Mouse (Mus musculus): ENCODE data around the gene Ephb1. TPM values are rescaled to one million over a fixed set of nuclear protein-coding genes. Genes with fewer than 3 reads are reported as not detected.
A peak's percentile ranks its signal among the peaks of the same experiment; 100 is the strongest.

The Ephb1 gene
- polyA plus RNA-seq, 1 experiment = 3.0 TPM

GRCm38 (mm10) chr9:102216746-102217566 lies 137.5 kb downstream of the Ephb1 start:
- no peaks in the 10 kb centered on the region for H3K27me3 ChIP-seq (ENCODE audit: control insufficient read depth, insufficient read depth, low read length)
- no peaks in the 10 kb centered on the region for H3K4me1 ChIP-seq (ENCODE audit: control insufficient read depth, insufficient read depth, low read length)

GRCm38 (mm10) chr9:102212036-102212383 lies 142.5 kb downstream of the Ephb1 start:
- no peaks in the 10 kb centered on the region for H3K36me3 ChIP-seq (ENCODE audit: control insufficient read depth, insufficient read depth, low read length)
- no peaks in the 10 kb centered on the region for H3K4me1 ChIP-seq (ENCODE audit: control insufficient read depth, insufficient read depth, low read length)
- peak overlapping the region; percentile 52; the same call in 1 of the 2 replicates for H3K4me3 ChIP-seq (ENCODE audit: control insufficient read depth, low read depth, low read length)
- TF ChIP-seq CTCF (IDR thresholded peaks at IDR 0.05; ENCODE audit: control insufficient read depth, insufficient read depth, insufficient replicate concordance, low read depth, low read length) (no peak), POLR2A (IDR thresholded peaks at IDR 0.05; ENCODE audit: control insufficient read depth, low read depth, low read length) (no peak)
- H3K27me3 ChIP-seq (ENCODE audit: control insufficient read depth, insufficient read depth, low read length) = no peaks in the 10 kb centered on the region
- H3K27ac ChIP-seq (ENCODE audit: control insufficient read depth, insufficient read depth, low read depth, low read length) = no peak overlapping the region

More at GRCm38 (mm10) chr9:102216746-102217566, 137.5 kb downstream of the Ephb1 start:
- H3K36me3 ChIP-seq (ENCODE audit: control insufficient read depth, insufficient read depth, low read length) = no peaks in the 10 kb centered on the region
- H3K4me3 ChIP-seq (ENCODE audit: control insufficient read depth, low read depth, low read length) = no peak overlapping the region
- H3K27ac ChIP-seq (ENCODE audit: control insufficient read depth, insufficient read depth, low read depth, low read length) = no peak overlapping the region
- TF ChIP-seq POLR2A (IDR thresholded peaks at IDR 0.05; ENCODE audit: control insufficient read depth, low read depth, low read length) (no peak), CTCF (IDR thresholded peaks at IDR 0.05; ENCODE audit: control insufficient read depth, insufficient read depth, insufficient replicate concordance, low read depth, low read length) (no peak)

- no peak for TF ChIP-seq CTCF (IDR thresholded peaks at IDR 0.05; ENCODE audit: control insufficient read depth, insufficient read depth, insufficient replicate concordance, low read depth, low read length)
- TF ChIP-seq POLR2A (IDR thresholded peaks at IDR 0.05; ENCODE audit: control insufficient read depth, low read depth, low read length) = peak; percentile 19; the same call in 1 of the 2 replicates
- no peak overlapping the region for H3K27ac ChIP-seq (ENCODE audit: control insufficient read depth, insufficient read depth, low read depth, low read length)
- H3K4me1 ChIP-seq (ENCODE audit: control insufficient read depth, insufficient read depth, low read length) = no peaks in the 10 kb centered on the region
- no peaks in the 10 kb centered on the region for H3K27me3 ChIP-seq (ENCODE audit: control insufficient read depth, insufficient read depth, low read length)
- H3K36me3 ChIP-seq (ENCODE audit: control insufficient read depth, insufficient read depth, low read length) = no peaks in the 10 kb centered on the region
- peak overlapping the region; percentile 56 for H3K4me3 ChIP-seq (ENCODE audit: control insufficient read depth, low read depth, low read length)
Measured at GRCm38 (mm10) chr9:102211296-102212035, 143.0 kb downstream of the Ephb1 start.

GRCm38 (mm10) chr9:102205518-102205917 lies 149.0 kb downstream of the Ephb1 start:
- Histone ChIP-seq H3K36me3 (ENCODE audit: control insufficient read depth, insufficient read depth, low read length) (no peaks in the 10 kb centered on the region), H3K27ac (ENCODE audit: control insufficient read depth, insufficient read depth, low read depth, low read length) (no peak overlapping the region), H3K4me3 (ENCODE audit: control insufficient read depth, low read depth, low read length) (no peak overlapping the region), H3K27me3 (ENCODE audit: control insufficient read depth, insufficient read depth, low read length) (no peaks in the 10 kb centered on the region), H3K4me1 (ENCODE audit: control insufficient read depth, insufficient read depth, low read length) (no peaks in the 10 kb centered on the region)
- TF ChIP-seq POLR2A (IDR thresholded peaks at IDR 0.05; ENCODE audit: control insufficient read depth, low read depth, low read length) (no peak), CTCF (IDR thresholded peaks at IDR 0.05; ENCODE audit: control insufficient read depth, insufficient read depth, insufficient replicate concordance, low read depth, low read length) (no peak)

GRCm38 (mm10) chr9:102201867-102202266 lies 152.6 kb downstream of the Ephb1 start:
- TF ChIP-seq CTCF (IDR thresholded peaks at IDR 0.05; ENCODE audit: control insufficient read depth, insufficient read depth, insufficient replicate concordance, low read depth, low read length) = no peak
- TF ChIP-seq POLR2A (IDR thresholded peaks at IDR 0.05; ENCODE audit: control insufficient read depth, low read depth, low read length) = no peak
- Histone ChIP-seq H3K4me1 (ENCODE audit: control insufficient read depth, insufficient read depth, low read length) (no peaks in the 10 kb centered on the region), H3K36me3 (ENCODE audit: control insufficient read depth, insufficient read depth, low read length) (no peaks in the 10 kb centered on the region), H3K27me3 (ENCODE audit: control insufficient read depth, insufficient read depth, low read length) (no peaks in the 10 kb centered on the region), H3K27ac (ENCODE audit: control insufficient read depth, insufficient read depth, low read depth, low read length) (no peak overlapping the region), H3K4me3 (ENCODE audit: control insufficient read depth, low read depth, low read length) (no peak overlapping the region)

- TF ChIP-seq CTCF (IDR thresholded peaks at IDR 0.05; ENCODE audit: control insufficient read depth, insufficient read depth, insufficient replicate concordance, low read depth, low read length) = no peak
- no peak for TF ChIP-seq POLR2A (IDR thresholded peaks at IDR 0.05; ENCODE audit: control insufficient read depth, low read depth, low read length)
Measured at GRCm38 (mm10) chr9:102196856-102197255, 157.6 kb downstream of the Ephb1 start.

GRCm38 (mm10) chr9:102194063-102194462 lies 160.4 kb downstream of the Ephb1 start:
- no peak for TF ChIP-seq POLR2A (IDR thresholded peaks at IDR 0.05; ENCODE audit: control insufficient read depth, low read depth, low read length)
- no peak for TF ChIP-seq CTCF (IDR thresholded peaks at IDR 0.05; ENCODE audit: control insufficient read depth, insufficient read depth, insufficient replicate concordance, low read depth, low read length)
- Histone ChIP-seq H3K27me3 (ENCODE audit: control insufficient read depth, insufficient read depth, low read length) (no peaks in the 10 kb centered on the region), H3K4me3 (ENCODE audit: control insufficient read depth, low read depth, low read length) (no peak overlapping the region), H3K27ac (ENCODE audit: control insufficient read depth, insufficient read depth, low read depth, low read length) (no peak overlapping the region), H3K36me3 (ENCODE audit: control insufficient read depth, insufficient read depth, low read length) (no peaks in the 10 kb centered on the region), H3K4me1 (ENCODE audit: control insufficient read depth, insufficient read depth, low read length) (peaks cover 2% of the 10 kb centered on the region)

More at GRCm38 (mm10) chr9:102196856-102197255, 157.6 kb downstream of the Ephb1 start:
- H3K27me3 ChIP-seq (ENCODE audit: control insufficient read depth, insufficient read depth, low read length) = no peaks in the 10 kb centered on the region
- H3K36me3 ChIP-seq (ENCODE audit: control insufficient read depth, insufficient read depth, low read length) = no peaks in the 10 kb centered on the region
- no peaks in the 10 kb centered on the region for H3K4me1 ChIP-seq (ENCODE audit: control insufficient read depth, insufficient read depth, low read length)
- H3K27ac ChIP-seq (ENCODE audit: control insufficient read depth, insufficient read depth, low read depth, low read length) = no peak overlapping the region
- H3K4me3 ChIP-seq (ENCODE audit: control insufficient read depth, low read depth, low read length) = no peak overlapping the region
